Mouse (Mus musculus): Measurements from ENCODE around the gene Aplp2.

The Aplp2 gene

DNA sequence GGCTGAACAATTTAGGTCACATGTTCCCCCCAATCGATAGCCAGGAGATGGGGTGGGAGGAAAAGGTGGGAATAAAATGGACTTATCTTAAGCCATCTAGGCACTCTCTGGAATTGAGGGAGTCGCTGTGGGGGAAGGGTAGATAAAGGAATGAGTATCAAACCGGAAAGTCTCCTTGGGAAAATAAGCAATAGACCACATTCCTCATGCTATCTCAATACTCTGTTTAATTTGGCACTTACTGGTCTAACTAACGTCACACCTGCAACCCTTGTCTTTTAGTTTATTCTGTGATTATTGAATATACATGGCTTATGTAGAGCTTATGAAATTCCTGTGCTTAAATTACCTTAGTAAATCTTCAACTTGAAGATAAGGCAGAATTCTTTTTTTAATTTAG lies 11.9 kb upstream of the Aplp2 start:
- no peak for DNase-seq

DNA sequence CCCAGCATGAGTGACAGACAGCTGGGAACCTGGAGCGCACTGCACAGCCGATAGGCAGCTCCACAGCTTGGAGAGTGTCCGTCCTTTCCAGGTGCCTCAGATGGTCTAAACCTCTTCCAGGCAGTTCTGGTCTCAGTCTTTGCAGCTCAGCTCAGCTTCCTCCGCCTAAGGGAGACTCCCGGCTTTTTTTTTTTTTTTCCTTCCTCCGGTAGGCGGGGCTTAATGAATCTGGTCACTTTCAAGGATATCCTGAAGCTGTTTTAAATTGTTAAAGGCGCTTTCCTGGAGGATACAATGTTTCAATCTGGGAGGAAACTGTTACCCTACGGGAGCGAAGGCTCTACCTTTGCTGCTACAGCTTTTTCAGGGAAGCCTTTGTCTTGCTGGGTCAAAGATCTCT lies 9.6 kb upstream of the Aplp2 start:
- peak; percentile 44 for DNase-seq

DNA sequence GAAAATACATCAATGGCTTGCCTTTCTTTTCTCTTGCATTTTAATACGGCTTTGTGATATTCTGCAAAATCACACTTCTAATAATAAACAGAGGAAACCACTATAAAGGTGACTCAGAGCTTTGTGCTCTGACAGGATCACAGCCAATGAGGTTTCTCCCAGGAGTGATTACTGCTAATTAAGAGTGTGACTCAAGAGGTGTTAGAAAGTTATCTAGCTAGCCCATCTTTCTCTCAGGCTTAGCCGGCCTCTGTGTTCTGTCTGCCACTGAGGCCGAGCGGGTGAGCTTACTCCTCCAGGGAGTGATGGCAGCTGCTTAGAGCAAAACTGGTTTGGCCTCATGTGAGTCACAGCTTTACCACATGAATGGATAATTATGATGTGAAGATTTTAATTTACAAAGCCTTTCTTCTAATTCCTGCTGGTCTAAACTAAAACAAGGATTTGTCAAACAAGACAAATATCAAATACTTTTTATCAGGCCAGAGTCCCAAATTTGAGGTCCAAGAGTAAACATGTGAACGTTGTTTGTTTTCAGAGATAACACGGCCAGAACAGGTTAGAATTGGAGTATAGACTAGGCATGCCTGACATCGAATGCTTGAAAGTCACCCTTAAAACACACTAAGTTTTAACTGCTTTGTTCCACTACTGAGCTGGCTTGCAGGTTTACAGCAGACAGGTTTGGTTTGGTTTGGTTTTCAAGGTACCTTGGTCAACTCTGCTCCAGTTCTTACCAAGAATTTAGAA lies 6.2 kb upstream of the Aplp2 start:
- DNase-seq, result peak; percentile 25

DNA sequence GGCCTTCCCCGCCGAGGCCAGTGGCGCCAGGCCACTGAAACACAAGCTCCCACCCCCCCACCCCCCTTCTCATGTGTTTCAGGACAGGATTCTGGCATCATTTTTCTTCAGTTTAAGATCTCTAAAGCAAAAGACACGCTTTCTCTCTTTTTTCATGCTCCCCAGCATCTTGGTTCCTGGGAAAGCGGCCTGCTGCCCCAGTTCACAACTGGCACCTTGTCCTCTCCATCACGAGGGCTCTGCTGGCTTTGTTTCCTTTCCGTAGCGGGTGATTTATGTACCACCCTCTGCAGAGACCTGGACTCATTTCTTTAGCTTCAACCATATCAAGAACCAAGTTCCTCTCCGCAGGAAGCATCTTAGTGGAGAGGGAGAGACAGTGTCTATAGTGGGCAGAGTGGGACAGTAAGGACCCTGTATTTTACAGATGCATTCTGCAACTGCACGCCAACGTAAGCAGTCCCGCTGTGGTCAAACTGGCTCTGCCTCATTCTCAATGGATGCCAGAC lies 939 bp upstream of the Aplp2 start:
- DNase-seq, result peak; percentile 20

DNA sequence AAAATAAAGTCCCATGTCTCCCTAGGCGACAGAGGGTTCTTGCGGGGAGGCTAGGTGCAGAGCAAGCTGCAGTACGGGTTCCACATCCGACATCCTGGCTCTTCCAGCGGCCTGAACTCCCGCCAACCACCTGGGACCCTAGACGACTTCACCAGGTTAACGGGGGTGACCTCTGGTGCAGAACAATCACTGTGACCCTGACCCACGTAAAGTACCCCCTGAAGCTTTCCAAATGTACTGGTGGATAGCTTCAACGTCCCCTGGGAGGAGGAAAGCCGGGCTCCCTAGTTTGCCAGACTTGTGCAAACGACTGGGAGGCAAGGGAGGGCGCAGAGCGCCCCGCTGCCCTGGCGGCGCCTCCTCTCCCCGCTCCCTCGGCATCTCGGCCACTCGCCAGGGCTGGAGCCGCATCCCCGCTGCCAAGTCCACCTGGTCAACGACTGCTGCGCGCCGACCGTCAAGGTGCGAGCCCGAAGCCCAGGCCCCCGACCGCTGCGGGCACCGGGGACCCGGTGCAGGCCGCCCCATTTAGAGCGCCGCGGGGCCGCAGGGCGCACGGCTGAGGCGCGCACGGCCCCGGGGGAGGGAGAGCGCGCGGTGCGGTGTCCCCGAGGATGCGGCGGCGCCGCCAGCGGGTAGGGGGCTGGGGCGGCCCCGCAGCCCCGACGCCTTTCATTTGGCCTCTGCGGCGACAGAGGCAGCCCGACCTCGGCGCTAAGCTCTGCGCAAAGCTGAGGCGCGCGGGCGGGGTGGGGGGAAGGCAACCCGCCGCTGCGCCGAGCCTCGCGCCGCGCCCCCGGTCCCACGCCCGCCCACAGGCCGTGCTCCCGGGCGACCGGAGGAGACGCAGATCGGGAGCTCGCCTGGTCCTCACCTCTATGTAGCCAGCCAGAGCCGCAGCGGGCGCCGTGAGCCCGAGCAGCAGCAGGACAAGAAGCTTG lies 596 bp downstream of the Aplp2 start:
- peak; percentile 73 for DNase-seq

DNA sequence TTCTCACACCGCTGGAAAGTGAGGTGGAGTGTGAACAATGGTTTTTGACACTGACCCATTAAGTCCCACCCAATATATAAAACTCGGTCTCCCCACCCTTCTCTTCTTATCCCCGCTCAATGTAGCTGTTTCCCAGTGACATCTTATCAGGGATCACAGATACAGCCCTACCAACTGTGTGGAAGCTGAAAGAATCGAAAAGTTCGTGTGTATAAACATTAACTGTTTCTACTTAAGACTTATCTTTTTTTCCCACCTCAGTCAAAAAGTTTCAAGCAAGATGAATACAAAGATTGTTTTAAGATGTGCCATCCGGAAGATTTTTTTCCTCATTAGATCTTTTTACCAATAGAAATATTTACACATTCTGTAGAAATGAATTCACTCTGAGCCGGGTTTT lies 1.5 kb downstream of the Aplp2 start:
- DNase-seq, result no peak

DNA sequence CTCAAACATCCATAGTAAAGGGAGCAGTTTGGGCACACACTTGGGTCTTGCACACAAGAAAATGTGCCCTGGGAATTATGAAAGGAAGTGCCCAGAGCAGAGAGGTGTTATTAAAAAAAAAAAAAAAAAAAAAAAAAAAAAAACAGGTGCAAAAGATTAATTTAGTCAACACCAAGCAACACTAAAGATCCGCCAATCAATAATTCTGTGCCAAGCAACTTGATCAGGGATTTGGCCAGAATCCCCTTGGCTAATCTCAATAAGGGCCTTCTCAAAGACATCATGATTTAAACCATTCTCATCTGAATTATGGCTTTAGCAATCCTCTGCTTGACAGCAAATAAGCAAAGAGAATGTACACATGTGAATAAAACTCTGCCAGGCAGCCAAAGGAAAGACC lies 2.1 kb downstream of the Aplp2 start:
- no peak for DNase-seq

DNA sequence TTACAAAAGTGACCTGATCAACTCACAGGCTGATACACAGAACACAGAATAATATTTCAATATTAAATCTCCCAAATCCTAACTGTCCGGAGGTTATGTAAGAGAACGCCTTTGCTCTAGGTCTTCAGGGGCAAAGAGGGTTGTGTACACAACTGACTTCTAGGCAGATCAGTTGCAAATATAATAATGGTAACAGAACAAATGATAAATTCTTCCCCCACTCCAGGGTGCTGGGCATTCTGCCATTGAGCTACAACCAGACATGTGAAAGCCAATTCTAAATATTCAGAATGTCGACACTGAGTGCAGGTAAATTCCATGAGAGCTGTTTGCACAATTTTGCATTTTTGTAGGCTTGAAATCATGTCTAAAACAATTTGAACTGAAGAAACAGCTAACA lies 3.9 kb downstream of the Aplp2 start:
- no peak for DNase-seq

DNA sequence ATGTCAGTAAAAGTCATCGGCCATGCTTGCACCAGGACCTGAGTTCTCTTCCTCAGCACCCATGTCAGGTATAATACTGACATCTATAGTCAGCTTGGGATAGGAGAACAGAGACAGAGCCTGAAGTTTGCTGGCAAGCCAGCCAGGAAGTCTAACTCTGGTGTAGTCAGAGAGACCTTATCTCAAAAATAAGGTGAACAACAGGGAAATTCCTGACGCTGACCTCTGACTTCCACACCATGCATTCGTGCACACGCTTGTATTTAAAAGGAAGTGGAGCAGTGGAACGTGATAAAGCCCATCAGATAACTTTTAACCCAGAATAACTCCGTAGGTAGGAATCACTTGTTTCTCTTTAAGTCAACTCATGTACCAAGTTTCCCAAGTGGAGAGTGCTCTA lies 6.9 kb downstream of the Aplp2 start:
- DNase-seq, result peak; percentile 32

DNA sequence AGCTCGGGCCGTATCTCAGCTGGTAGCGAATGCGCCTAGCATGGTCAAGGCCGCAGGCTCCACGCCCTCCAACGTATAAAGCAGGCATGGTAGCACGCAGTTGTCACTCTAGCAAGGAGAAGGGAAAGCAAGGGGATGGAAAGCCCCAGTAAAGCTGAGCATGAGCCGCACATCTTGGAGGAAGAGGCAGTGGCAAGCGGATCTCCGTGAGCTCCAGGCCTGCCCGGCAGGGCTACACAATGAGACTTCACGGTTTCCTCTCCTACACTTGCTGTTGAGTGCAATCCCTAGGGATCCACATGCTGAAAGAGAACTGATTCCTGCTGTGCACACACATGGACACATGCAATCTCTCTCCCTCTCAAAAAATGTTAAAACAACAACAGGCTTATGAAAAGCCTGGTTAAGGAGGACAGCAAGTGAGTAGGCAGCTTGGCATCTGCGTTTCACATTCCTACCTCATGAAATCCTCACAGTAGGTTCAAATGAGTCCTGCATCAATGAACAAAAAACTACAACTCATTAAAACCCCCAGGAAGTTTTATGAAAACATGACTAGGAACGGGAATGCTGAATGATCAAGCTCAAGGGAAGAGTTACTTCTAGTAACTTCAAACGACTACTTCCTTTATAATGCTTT lies 7.9 kb downstream of the Aplp2 start:
- no peak for DNase-seq

DNA sequence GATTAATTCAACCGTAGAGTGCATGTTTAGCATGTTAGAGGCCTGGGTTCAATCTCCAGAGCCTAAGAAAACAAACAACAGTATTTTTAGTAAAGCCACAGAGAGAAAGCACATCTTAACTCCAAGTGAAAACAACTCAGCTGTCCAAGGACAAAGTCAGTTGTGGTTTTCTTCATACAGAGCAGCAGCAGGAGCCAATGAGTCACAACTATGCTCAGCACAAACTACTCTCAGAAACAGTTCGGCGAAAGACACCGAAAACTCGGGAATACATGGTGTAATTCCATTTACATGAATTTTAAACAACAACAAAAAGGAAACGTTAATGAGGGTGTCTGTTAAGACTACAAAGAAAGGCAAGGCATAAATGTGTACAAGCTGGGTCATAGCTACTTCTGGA lies 8.5 kb downstream of the Aplp2 start:
- DNase-seq, result no peak

DNA sequence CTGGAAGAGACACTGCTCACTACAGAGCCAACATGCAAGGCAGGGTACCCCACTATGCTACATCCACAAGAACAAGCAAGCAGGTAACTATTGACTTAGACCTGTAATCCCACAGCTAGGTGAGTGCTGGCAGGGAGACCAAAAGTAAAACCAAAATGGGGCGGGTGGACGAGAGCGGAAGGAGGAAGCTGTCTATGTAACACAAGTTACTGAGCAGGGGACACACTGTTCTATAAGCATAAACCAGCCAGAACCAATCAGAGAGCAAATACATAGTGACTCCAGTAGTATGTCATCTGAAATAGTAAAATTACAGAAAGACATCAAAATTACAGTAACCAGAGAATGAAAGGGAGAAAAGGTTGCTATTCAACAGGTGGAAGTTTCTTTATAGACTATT lies 13.0 kb downstream of the Aplp2 start:
- no peak for DNase-seq

DNA sequence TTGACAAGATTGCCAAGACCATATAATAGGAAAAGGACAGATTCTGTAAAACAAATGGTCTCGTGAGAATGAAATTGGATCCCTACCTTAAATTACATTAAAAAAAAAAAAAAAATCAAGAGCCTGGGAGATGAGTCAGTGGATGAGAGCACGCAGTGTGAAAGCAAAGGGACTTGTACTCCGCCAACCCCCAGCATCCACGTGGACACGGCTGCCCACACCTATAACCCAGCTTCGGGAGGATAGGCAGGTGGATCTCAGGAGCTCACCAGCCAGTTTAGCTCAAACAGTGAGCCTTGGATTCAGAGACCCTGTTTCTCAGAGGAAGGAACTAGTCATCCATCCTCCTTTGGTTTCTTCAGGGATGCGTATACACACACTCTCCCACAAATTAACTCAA lies 13.8 kb downstream of the Aplp2 start:
- no peak for DNase-seq

DNA sequence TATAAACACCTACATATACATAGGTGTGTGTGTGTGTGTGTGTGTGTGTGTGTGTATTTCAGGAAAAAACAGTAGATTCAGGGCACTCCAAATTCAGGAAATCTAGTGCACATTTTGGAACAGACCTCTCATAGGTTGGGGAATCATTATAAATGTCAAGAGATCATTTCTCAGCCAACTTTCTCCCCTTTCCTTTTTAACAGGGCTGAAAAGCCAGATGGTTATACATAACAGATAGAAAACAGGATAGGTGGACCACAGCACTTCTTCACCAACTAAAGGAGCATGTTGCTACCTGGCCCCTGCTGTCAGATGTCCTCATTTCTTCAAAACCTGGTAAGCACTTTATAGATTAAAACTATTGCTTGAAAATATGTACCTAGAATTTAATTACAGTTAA lies 14.9 kb downstream of the Aplp2 start:
- DNase-seq, result no peak

DNA sequence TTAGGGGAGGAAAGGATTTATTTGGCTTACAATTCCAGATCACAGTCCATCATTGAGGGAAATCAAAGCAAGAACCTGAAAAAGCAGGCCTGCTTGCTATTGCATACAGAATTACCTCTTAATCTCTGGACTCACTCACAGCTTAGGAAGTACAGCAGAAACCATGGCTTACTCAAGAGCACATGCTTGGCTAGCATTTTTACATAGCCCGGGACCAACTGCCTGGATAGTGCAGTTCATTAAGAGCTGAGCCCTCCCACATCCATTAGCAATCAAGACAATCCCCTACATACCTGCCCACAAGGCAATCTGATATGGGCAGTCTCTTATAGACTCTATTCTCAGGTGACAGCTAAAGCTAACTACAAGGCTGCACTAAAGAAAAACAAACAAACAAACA lies 16.0 kb downstream of the Aplp2 start:
- DNase-seq, result no peak

DNA sequence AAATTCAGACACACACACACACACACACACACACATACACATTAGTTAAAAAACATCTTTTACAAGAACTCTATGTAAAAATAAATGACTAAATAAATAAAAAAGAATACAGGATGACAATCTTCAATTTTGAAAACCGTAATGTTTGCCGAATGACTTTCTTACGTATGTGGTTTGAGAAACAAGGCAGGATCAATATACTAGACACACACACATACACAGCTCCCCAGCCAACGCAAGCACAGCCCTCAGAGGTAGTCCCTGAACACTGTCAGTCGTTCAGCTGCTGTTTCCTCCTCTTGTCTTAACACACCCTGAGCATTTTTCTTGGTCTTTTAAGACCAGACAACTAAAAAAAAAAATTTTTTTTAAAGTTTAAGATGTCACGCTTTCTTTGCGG lies 19.2 kb downstream of the Aplp2 start:
- DNase-seq, result no peak

DNA sequence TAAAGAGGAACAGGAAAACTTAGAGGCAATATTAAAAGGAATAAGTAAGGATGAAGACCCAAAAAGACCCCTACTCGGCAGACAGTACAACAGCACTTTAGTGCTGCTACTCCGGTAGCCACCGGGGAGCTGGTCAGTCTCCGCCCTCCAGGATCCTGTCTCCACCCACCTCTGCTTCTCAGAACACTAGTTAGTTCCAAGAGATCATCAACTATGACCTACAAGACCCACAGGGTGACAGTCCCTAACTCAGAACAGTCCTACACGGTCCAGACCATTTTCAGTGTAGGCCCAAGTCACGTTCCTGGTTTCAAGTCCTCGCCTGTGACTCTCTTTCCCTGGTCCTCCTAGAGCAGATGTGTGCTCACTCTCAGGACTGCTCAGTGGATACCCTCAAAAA lies 20.1 kb downstream of the Aplp2 start:
- DNase-seq, result no peak

DNA sequence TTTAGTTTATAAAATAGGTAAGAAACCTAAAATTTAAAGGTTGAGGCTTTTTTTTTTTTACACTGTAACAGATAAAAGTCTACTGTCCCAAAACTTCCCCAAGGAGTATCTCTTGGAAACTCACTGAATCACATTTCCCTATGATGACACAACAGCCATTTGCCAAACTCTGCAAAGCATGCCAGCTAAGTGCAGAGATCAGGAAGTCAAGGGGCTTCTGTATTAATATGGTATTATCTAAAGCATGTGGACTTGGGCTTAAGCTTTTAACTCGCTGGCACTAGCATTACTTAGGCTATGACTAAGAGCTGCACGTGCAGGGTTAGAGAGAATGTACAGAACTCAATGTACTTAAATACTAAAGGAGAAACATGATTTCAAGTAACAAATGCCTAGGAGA lies 22.4 kb downstream of the Aplp2 start:
- DNase-seq, result no peak

DNA sequence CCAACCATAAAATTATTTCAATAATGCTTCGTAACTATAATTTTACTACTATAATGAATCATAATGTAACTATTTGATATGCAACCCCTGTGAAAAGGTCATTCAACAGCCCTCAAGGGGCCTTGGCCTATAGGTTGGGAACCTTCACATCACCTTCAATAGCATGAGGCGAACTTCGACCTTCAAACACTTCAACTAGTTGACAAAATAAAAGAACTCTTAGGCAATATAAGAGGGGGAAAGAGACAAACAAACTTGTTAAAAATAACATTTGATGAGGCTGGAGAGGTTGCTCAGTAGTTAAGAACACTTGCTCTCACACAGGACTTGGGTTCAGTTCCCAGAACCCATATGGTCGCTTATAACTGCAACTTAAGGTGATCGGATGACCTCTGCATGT lies 27.2 kb downstream of the Aplp2 start:
- DNase-seq, result no peak

DNA sequence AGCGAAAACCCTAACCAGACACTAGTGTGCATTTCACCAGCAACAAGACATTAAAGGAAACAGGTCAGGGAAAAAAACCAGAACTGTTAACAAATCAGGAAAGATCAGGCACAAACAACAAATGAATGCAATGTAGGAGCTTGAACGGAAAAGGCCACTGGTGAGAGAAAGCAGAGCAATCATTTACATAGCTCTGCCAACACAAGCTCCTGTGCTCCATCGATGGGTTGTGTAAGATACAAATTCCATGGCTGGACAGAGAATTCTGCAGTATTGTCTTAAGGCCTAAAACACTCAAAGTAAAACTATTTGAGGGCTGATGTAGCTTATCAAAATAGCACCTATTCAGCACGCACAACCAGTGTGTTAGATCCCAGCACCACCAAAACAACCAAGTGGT lies 28.6 kb downstream of the Aplp2 start:
- no peak for DNase-seq

DNA sequence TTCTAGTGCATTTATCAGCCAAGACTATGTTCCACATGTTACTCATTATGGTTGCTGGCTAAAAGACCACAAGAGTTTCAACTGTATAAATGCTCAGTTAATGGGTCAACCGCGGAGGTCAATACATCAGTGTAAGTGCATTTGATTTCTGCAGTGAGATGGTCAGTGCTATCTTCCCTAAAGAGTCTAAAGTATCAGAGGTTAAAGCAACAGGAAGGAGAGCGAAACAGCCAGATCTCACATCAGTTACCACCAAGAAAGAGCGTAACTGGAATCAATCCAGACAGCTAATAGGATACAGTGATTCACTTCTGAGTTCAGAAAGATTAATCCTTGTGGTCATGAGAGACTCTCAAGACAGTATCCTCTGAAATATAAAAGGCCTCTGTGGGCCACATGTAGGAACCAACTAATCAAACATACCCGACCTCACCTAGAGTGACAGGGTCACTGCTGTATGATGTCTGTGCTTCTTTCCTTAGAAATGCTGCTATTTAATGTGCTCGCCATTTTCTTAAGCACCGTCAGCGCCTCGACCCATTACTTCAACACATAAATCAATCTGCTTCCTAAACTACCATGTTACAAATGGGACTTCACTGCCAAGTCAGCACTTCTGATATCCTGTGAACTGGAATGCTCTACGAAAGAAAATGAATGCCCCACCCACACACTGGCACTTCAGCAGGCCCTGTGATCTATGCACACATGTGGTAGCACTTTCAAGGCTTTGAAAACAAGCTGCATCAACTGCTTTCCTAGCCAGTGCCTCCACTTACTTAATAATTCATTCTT lies 30.1 kb downstream of the Aplp2 start:
- no peak for DNase-seq

DNA sequence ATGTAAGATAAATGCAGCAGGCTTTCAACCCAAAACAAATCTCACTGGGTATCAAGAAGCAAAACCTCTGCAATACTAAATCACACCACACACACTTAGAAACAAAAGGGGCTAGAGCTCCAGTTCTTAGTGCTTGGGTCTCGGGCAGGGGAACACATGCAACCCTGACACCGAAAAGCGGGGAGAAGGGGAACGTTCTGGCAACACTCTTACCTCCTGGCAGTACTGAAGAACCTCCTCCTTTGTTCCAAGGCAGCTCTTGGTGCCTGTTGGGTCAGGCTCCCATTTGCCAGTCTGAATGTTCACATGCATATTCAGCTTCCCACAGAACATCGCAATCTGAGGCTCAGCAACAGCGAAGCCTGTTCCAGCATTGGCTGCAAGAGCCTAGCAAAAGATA lies 33.9 kb downstream of the Aplp2 start:
- no peak for DNase-seq
